Mouse (Mus musculus) midbrain, embryonic 12.5 days (tissue): ENCODE results near the gene Fnip2. TPM values are rescaled to one million over a fixed set of nuclear protein-coding genes. Genes with fewer than 3 reads are reported as not detected.

Source experiments
- ATAC-seq: fragments of 200-750 bp; cut with Nextera tagmentation; 2 replicates; pipeline ENCODE4 v1.8.0; 2017; ENCODE audit warnings: low read depth, moderate TSS enrichment, moderate library complexity; ENCODE audit not compliant: low FRiP score
- H3K27ac ChIP-seq: fragments of 300-500 bp; sonication (generic); replicated peaks from 2 replicates; pipeline ENCODE4 v1.5.1; 2016; ENCODE audit warnings: mild to moderate bottlenecking
- H3K27me3 ChIP-seq: fragments of 300-500 bp; sonication (generic); 2 replicates; pipeline ENCODE4 v1.6.1; 2016; ENCODE audit warnings: mild to moderate bottlenecking
- H3K36me3 ChIP-seq: fragments of 300-500 bp; sonication (generic); 2 replicates; pipeline ENCODE4 v1.6.1; 2016
- H3K4me1 ChIP-seq: fragments of 300-500 bp; sonication (generic); 2 replicates; pipeline ENCODE4 v1.6.1; 2016
- H3K4me2 ChIP-seq: fragments of 300-500 bp; sonication (generic); replicated peaks from 2 replicates; pipeline ENCODE4 v1.6.1; 2016; ENCODE audit warnings: mild to moderate bottlenecking, moderate library complexity
- H3K4me3 ChIP-seq: fragments of 300-500 bp; sonication (generic); 2 replicates; pipeline ENCODE4 v1.5.1; 2016; ENCODE audit warnings: mild to moderate bottlenecking
- H3K9ac ChIP-seq: fragments of 300-500 bp; sonication (generic); replicated peaks from 2 replicates; pipeline ENCODE4 v1.6.1; 2016; ENCODE audit warnings: mild to moderate bottlenecking, moderate library complexity
- H3K9me3 ChIP-seq: fragments of 300-500 bp; sonication (generic); 2 replicates; pipeline ENCODE4 v1.6.1; 2016; ENCODE audit warnings: mild to moderate bottlenecking
- WGBS: fragments of 180-500 bp; shearing (Covaris S2); methylation state at CpG from one replicate; pipeline ENCODE4 v1.1.7; 2016; 5-methylcytosine and 5-hydroxymethylcytosine counted together
- polyA plus RNA-seq: library from polyadenylated mRNA; unstranded; fragments of >200 nt; fragmentation: Nextera tagmentation; extraction: Ambion mirVana; gene quantifications from 2 replicates; pipeline ENCODE4 v1.2.1, GENCODE M21; 2016

The Fnip2 gene
- polyA plus RNA-seq, result 7.0 and 7.4 TPM in 2 replicates

DNA sequence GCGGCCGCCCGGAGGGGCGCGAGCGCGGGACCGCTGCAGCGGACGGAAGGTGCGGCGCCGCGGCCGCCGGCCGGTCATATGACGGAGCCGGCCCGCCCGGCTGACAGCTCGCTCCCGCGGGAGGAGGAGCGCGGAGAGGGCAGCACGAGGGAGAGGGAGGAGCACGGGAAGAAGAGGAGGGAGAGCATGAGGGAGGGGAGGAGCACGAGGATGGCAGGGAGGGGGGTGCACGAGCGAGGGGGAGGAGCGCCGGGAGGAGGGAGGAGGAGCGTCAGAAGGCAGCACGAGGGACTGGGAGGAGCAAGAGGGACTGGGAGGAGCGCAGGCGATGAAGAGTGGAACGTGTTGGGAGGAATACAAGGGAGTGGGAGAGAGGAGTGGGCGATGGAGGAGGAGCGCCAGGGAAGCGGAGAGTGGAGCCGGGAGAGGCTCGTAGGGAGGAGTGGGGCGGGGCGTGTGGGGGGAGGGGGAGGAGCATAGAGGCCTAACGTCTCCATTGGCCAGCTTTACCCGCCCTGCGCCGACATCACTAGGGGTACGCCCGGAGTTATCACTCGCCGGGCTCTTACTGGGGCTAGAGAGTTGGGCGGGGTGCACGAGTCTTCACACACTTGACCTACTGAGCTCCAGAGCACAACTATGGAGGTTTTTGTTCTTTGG, at the start of gene Fnip2:
Gene Fnip2, minus strand, starts transcription at position 94 of the 660 bp plus-strand sequence.
- H3K27ac ChIP-seq, result peak within 1 kb of the TSS; percentile 77
- H3K4me3 ChIP-seq, result peak within 1 kb of the TSS; percentile 83
- H3K4me1 ChIP-seq, result peaks cover 13% of the 10 kb centered on the region
- H3K27me3 ChIP-seq, result peaks cover 5% of the 10 kb centered on the region; the same call in 1 of the 2 replicates
- H3K36me3 ChIP-seq, result no peaks in the 10 kb centered on the region
- H3K4me2 ChIP-seq, result peak within 1 kb of the TSS; percentile 90
- H3K9ac ChIP-seq, result peak within 1 kb of the TSS; percentile 81
- WGBS, result under 1% methylated on average over 52 of the region's 55 CpGs
- no peaks in the 10 kb centered on the region for H3K9me3 ChIP-seq
- peak; percentile 96 for ATAC-seq

DNA sequence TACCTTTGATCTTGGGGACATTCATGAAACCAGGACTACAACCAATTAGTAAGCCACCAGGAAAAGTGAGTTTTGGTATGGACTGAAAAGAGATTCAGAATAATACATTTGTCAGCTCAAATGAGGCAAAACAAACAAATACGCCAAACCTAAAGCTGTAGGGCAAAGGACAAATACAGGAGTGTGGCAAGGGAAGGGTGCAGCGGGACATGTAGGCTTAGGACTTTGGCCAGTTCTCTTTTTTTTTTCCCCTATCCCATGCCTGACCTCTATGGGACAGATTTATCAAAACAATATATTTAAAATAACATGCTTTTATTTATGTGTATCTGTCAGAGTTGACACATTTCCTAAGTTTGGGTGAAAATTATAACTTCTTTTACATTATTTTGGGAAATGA, 42.3 kb upstream of the Fnip2 start:
- no peaks in the 10 kb centered on the region for H3K27me3 ChIP-seq
- H3K4me2 ChIP-seq, result no peak overlapping the region
- no peaks in the 10 kb centered on the region for H3K4me1 ChIP-seq
- 92% methylated on average over 2 of the region's 2 CpGs for WGBS
- H3K4me3 ChIP-seq, result no peak overlapping the region
- no peak overlapping the region for H3K27ac ChIP-seq
- no peaks in the 10 kb centered on the region for H3K9me3 ChIP-seq
- no peak overlapping the region for H3K9ac ChIP-seq
- ATAC-seq, result no peak
- H3K36me3 ChIP-seq, result peaks cover 55% of the 10 kb centered on the region

DNA sequence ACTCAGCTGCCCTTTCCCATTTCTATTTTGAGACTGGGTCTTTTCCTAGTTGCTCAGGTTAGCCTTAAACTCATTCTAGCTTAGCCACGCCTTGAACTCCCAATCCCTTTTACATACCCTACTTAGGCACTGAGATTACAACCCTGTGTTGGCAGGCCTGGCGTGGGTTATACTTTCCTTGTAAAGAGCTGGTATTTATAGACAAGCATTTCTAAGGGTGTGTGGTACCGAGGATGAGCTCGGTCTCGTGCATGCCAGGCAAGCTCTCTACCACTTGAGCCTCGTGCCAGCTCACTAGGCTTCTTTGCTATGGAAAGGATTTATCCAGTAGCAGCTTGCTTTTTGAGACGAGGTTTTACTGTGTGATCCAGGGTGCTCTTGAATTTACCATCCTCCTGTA, 27.9 kb upstream of the Fnip2 start:
- Histone ChIP-seq H3K27me3 (no peaks in the 10 kb centered on the region), H3K9ac (no peak overlapping the region), H3K9me3 (no peaks in the 10 kb centered on the region), H3K36me3 (peaks cover 66% of the 10 kb centered on the region), H3K27ac (no peak overlapping the region), H3K4me1 (peaks cover 8% of the 10 kb centered on the region), H3K4me2 (no peak overlapping the region), H3K4me3 (no peak overlapping the region)
- no peak for ATAC-seq
- WGBS, result 94% methylated on average over 7 of the region's 7 CpGs

DNA sequence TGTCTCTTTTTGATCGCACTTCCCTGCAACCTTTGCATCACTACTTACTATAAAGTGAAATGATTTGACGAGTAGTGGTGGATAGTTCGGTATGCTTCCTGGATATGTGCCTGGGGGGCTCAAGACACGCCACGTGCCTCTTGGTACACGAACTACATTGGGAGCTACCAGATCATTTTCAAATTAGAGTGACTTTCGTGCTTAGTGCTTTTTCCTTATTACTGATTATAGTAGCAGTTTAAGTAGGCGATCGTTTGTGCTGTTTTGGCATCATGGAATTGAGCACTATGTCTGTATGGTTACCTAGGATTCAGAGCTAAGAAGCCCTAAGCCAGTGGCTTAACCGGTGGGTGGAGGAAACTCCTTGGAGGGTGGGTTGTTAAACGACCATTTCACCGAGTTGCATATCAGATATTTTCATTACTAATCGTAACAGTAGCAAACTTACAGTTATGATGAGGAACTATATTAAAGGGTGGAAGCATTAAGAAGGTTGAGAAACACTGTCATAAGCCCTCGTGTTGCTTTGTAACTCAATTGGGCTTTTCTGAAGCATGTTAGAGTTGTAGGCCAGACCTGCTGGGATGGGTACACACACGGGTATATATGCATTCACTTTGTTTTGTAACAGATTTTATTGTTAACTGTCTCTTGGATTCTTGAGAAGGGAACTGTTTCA, 24.3 kb upstream of the Fnip2 start:
- Histone ChIP-seq H3K9me3 (no peaks in the 10 kb centered on the region), H3K9ac (peak overlapping the region; percentile 79), H3K27ac (peak overlapping the region; percentile 77), H3K27me3 (no peaks in the 10 kb centered on the region), H3K4me1 (peaks cover 10% of the 10 kb centered on the region), H3K4me3 (peak overlapping the region; percentile 88), H3K4me2 (peak overlapping the region; percentile 80), H3K36me3 (peaks cover 35% of the 10 kb centered on the region)
- 7% methylated on average over 15 of the region's 15 CpGs for WGBS
- no peak for ATAC-seq

DNA sequence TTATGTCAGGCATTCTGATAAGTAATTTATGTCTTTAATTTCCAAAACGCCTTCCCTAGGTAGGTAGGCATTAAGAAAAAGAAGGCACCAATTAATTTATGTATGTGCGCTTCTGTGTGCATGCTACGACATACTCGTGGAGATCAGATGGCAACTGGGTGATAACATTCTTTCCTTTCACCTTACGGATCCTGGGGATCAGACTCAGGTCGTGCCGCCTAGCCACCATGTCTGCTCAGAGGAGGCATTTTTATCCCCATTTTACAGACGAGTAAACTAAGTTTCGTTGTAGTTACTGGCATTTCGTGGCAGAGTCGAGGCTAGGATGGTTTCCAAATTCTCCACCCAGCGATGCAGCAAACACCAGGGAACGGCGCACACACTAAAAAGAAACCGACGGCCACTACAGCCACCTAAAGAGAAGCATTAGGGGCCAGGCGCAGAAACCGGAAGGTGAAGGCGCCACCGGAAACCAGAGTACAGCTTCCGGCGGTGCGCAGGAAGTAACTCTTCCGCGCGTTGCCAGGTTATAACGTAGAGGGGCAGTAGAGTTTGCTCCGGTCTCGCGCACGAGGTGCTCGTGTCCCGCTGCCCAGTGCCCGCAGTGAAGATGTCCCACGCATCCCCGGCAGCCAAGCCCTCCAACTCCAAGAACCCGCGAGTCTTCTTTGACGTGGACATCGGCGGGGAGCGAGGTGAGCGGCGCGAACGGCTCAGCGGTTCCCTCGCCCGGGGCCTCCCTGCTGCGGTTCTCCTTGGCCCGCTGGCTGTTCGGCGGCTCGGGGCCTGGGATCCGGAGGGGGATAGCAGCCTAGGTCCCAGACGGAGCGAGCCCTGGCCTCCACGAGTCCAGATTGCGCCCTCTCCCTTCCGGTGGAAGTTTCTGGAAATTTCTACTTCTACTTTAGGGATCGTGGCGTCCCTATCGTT, 23.5 kb upstream of the Fnip2 start, which contains the start of gene Ppid:
Gene Ppid, plus strand, starts transcription at position 480 of the 930 bp plus-strand sequence.
- peak; percentile 88 for ATAC-seq

DNA sequence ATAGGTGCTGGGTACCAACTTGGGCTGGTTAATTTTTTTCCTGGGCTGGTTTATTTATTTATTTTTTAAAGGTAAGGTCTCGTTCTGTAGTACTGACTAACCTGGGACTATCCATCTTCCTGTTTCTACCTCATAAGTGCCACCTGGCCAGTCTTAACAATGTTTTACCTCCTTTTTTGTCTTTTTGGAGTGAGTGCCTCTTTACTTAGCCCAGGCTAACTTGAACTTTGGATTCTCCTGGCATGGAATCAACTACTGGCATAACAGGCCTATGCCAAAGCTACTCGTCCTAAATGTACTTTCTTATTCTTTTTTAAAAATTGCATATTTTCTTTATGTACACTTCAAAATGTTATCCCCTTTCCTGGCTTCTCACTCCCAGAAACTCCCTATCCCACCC, 22.1 kb upstream of the Fnip2 start:
- ATAC-seq, result no peak
- Histone ChIP-seq H3K4me2 (no peak overlapping the region), H3K4me1 (peaks cover 11% of the 10 kb centered on the region), H3K9me3 (no peaks in the 10 kb centered on the region), H3K27me3 (no peaks in the 10 kb centered on the region), H3K27ac (no peak overlapping the region), H3K36me3 (peaks cover 15% of the 10 kb centered on the region; the same call in 1 of the 2 replicates), H3K4me3 (no peak overlapping the region), H3K9ac (no peak overlapping the region)
- WGBS, result 86% methylated on average over 2 of the region's 2 CpGs

More for the DNA sequence above, 23.5 kb upstream of the Fnip2 start, which contains the start of gene Ppid:
- Histone ChIP-seq H3K27ac (peak within 1 kb of the TSS; percentile 77), H3K4me1 (peaks cover 11% of the 10 kb centered on the region), H3K4me3 (peak within 1 kb of the TSS; percentile 88), H3K9me3 (no peaks in the 10 kb centered on the region), H3K4me2 (peak within 1 kb of the TSS; percentile 80), H3K27me3 (no peaks in the 10 kb centered on the region), H3K36me3 (peaks cover 27% of the 10 kb centered on the region), H3K9ac (peak within 1 kb of the TSS; percentile 79)
- 3% methylated on average over 63 of the region's 63 CpGs for WGBS

DNA sequence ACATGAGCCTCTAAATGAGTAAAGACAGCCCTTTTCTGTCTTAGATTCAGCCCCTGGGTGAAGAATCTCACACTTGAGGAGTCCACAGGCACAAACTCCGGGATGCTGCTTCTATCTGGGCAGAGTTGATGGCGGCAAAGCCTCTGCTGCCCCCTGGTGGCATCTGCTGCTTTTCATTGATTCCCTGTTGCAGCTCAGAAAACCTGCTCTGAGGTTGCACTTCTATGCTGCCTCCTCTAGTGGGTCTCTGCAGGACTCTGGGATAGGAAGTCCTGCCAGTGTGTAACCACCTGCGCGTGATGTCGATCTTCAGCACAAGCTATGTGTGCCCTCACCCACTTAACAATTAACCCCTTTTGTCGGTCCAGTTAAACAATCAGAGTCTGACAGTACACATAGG, 19.2 kb upstream of the Fnip2 start:
- WGBS, result 5% methylated on average over 6 of the region's 6 CpGs
- H3K4me2 ChIP-seq, result no peak overlapping the region
- peaks cover 3% of the 10 kb centered on the region; the same call in 1 of the 2 replicates for H3K4me1 ChIP-seq
- no peak overlapping the region for H3K9ac ChIP-seq
- no peaks in the 10 kb centered on the region for H3K9me3 ChIP-seq
- no peak overlapping the region for H3K4me3 ChIP-seq
- no peak overlapping the region for H3K27ac ChIP-seq
- H3K36me3 ChIP-seq, result no peaks in the 10 kb centered on the region
- ATAC-seq, result peak; percentile 74
- no peaks in the 10 kb centered on the region; the same call in 1 of the 2 replicates for H3K27me3 ChIP-seq

DNA sequence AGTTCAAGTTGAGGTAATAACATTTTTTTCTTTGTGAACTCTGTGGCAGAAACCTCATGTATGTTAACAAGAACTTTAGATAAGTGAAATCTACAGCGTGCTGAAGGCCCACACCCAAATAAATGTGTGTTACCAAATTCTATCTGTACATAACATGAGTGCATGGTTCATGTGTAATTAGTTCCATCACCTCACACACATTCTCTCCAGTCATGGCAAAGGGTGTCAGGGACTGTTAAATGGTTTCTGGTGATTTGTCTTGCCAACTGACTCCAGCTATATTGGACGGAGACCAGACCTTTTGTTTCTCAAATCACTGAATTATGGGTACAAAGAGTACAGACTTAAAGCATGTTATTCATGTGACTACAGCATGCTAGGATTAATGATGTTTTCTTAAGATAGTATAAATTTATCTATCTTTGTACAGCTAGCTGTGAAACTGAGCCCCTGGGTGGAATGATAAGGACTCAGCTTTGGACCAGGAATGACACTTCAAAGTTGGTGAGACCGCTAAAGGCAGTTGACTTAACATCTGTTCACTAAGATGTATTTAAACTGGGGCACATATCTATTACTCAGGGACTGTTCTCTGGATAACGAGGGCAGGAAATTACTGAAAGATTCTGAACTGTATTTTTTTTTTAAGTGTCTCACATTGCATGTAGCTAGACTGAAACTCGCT, 12.4 kb upstream of the Fnip2 start:
- 86% methylated on average over 5 of the region's 5 CpGs for WGBS
- H3K27me3 ChIP-seq, result no peaks in the 10 kb centered on the region; the same call in 1 of the 2 replicates

DNA sequence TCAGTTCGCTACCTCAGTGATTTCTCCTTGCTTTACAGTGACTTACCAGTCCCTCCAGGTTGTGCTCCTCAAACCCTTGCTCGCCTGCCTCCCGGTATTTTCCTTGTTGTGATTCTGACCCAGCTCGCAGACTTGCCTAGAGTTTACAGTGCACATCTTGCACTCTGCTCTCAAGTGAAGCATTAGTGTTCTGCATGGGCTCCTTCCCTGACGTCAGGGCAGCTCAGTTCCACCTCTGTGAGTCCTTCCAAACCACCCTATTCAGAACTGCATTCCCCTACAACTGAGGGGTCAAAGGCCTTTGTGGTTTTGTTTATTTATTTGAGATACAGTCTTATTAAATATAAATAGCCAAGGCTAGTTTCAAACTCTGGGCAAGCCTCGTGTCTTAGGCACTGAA, 10.6 kb upstream of the Fnip2 start:
- Histone ChIP-seq H3K9ac (no peak overlapping the region), H3K27me3 (no peaks in the 10 kb centered on the region; the same call in 1 of the 2 replicates), H3K9me3 (no peaks in the 10 kb centered on the region), H3K4me3 (no peak overlapping the region), H3K4me2 (no peak overlapping the region), H3K27ac (no peak overlapping the region), H3K4me1 (peaks cover 16% of the 10 kb centered on the region), H3K36me3 (no peaks in the 10 kb centered on the region)
- ATAC-seq, result no peak
- 70% methylated on average over 6 of the region's 6 CpGs for WGBS

More for the DNA sequence above, 12.4 kb upstream of the Fnip2 start:
- Histone ChIP-seq H3K36me3 (no peaks in the 10 kb centered on the region), H3K27ac (no peak overlapping the region), H3K4me3 (no peak overlapping the region), H3K9ac (no peak overlapping the region), H3K4me2 (no peak overlapping the region), H3K4me1 (peaks cover 16% of the 10 kb centered on the region), H3K9me3 (no peaks in the 10 kb centered on the region)
- ATAC-seq, result no peak

DNA sequence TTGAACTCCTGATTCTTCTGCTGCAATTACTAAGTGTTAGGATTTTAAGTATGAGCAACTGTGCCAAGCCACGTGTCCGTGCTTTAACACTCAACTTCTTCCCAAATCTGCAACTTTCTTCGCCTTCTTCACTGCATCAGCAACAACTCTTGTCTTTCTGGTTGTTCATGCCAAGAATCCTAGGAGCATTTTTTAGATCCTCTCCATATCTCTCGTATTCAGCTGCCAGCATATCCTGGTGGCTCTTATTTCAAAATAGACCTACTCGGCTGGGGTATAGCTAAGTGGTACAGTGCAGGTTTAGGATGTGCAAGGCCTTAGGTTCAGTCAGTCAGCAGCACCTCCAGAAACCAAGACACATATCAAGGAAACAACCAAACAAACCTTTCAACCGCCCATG, 10.0 kb upstream of the Fnip2 start:
- Histone ChIP-seq H3K36me3 (no peaks in the 10 kb centered on the region), H3K4me2 (no peak overlapping the region), H3K9ac (no peak overlapping the region), H3K27ac (no peak overlapping the region), H3K4me3 (no peak overlapping the region), H3K27me3 (no peaks in the 10 kb centered on the region; the same call in 1 of the 2 replicates), H3K4me1 (peaks cover 16% of the 10 kb centered on the region), H3K9me3 (no peaks in the 10 kb centered on the region)
- ATAC-seq, result no peak
- 88% methylated on average over 6 of the region's 6 CpGs for WGBS

DNA sequence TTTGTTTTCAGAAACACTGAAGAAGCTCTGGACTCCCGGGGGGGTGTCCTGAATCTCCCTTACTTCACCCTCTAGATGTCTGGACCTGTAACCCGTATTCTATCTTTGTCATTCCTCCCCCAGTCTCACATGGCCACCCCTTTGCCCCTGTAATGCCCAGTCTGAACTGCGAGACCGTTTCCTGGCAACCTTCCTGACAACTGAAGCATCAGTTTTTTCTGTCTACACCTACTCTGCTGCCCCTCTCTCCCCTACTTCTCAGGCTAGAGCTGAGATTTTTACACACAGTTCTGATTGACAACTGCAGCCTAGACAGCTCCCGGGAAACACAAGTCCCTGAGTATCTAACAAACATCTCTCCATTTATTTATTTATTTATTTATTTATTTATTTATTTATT, 9.3 kb upstream of the Fnip2 start:
- no peak overlapping the region for H3K27ac ChIP-seq
- H3K9me3 ChIP-seq, result no peaks in the 10 kb centered on the region

More for the DNA sequence above, 9.3 kb upstream of the Fnip2 start:
- peaks cover 16% of the 10 kb centered on the region for H3K4me1 ChIP-seq
- 27% methylated on average over 5 of the region's 5 CpGs for WGBS
- no peak overlapping the region for H3K4me3 ChIP-seq
- no peaks in the 10 kb centered on the region for H3K36me3 ChIP-seq
- no peak; the same call in 1 of the 2 replicates for ATAC-seq
- H3K27me3 ChIP-seq, result no peaks in the 10 kb centered on the region; the same call in 1 of the 2 replicates
- no peak overlapping the region for H3K4me2 ChIP-seq
- no peak overlapping the region for H3K9ac ChIP-seq
